Mouse (Mus musculus) kidney, adult 2 months (tissue): ENCODE measurements around the gene Slc4a2.

Source experiments
- CTCF ChIP-seq: fragments of 200-500 bp; conservative IDR thresholded peaks from 2 replicates; pipeline ENCODE4 v1.5.1; 2011; ENCODE audit warnings: low read depth, mild to moderate bottlenecking, control low read depth, low read length, moderate library complexity, mixed read lengths; ENCODE audit not compliant: insufficient read depth, insufficient read length
- POLR2A ChIP-seq: fragments of 200-500 bp; IDR thresholded peaks from one replicate; pipeline ENCODE4 v1.6.1; 2011; ENCODE audit warnings: low read depth, low read length, control low read depth

- TF ChIP-seq CTCF (no peak), POLR2A (no peak)
Observed at GRCm38 (mm10) chr5:24380499-24380898, 43.1 kb upstream of the Slc4a2 start.
